Mouse (Mus musculus) kidney, postnatal 0 days (tissue): ENCODE results near the gene Zscan29. TPM values are rescaled to one million over a fixed set of nuclear protein-coding genes. Genes with fewer than 3 reads are reported as not detected.
"Not testable (repeated sequence)": the region's sequence is repeated elsewhere in the genome, so short reads cannot be mapped to it uniquely, and the experiment has no call there.

Experiments used
- ATAC-seq: fragments of 200-750 bp; cut with Nextera tagmentation; replicated peaks from 2 replicates; pipeline ENCODE4 v1.8.0; 2017; ENCODE audit warnings: low read depth, moderate number of reproducible peaks, moderate TSS enrichment, moderate library complexity; ENCODE audit not compliant: low FRiP score
- DNase-seq: peaks from one replicate; pipeline ENCODE4 v3.0.0-alpha.2; 2016; ENCODE audit warnings: low spot score
- H3K27ac ChIP-seq: fragments of 300-500 bp; sonication (generic); 2 replicates; pipeline ENCODE4 v1.5.1; 2014; ENCODE audit warnings: mild to moderate bottlenecking
- H3K27me3 ChIP-seq: fragments of 300-500 bp; sonication (generic); 2 replicates; pipeline ENCODE4 v1.6.1; 2014; ENCODE audit warnings: low read length, mixed read lengths; ENCODE audit not compliant: insufficient read depth
- H3K36me3 ChIP-seq: fragments of 300-500 bp; sonication (generic); 2 replicates; pipeline ENCODE4 v1.6.1; 2014; ENCODE audit warnings: low read length, mixed read lengths; ENCODE audit not compliant: insufficient read depth
- H3K4me1 ChIP-seq: fragments of 300-500 bp; sonication (generic); replicated peaks from 2 replicates; pipeline ENCODE4 v1.6.1; 2014; ENCODE audit warnings: antibody characterized with exemption, low read length, mixed read lengths; ENCODE audit not compliant: insufficient read depth
- H3K4me2 ChIP-seq: fragments of 300-500 bp; sonication (generic); 2 replicates; pipeline ENCODE4 v1.6.1; 2014; ENCODE audit warnings: mild to moderate bottlenecking, low read length, moderate library complexity, mixed read lengths
- H3K4me3 ChIP-seq: fragments of 300-500 bp; sonication (generic); replicated peaks from 2 replicates; pipeline ENCODE4 v1.5.1; 2014; ENCODE audit warnings: low read depth, low read length
- H3K9ac ChIP-seq: fragments of 300-500 bp; sonication (generic); 2 replicates; pipeline ENCODE4 v1.6.1; 2014; ENCODE audit warnings: low read depth, low read length
- H3K9me3 ChIP-seq: fragments of 300-500 bp; sonication (generic); replicated peaks from 2 replicates; pipeline ENCODE4 v1.6.1; 2016; ENCODE audit warnings: low read length, inconsistent platforms, mixed read lengths
- CTCF ChIP-seq: IDR thresholded peaks from 2 replicates; pipeline ENCODE4 v1.5.1; 2016; ENCODE audit warnings: antibody characterized with exemption, low read depth, mild to moderate bottlenecking, moderate library complexity
- WGBS: fragments of 180-500 bp; shearing (Covaris S2); extraction: QIAGEN DNeasy Blood & Tissue Kit; methylation state at CpG from one replicate; pipeline ENCODE4 v1.1.7; 2014; 5-methylcytosine and 5-hydroxymethylcytosine counted together
- polyA plus RNA-seq: library from polyadenylated mRNA; unstranded; fragments of >200 nt; fragmentation: Nextera tagmentation; extraction: Ambion mirVana; gene quantifications from 2 replicates; pipeline ENCODE4 v1.2.1, GENCODE M21; 2015

The Zscan29 gene
- polyA plus RNA-seq, 1 experiment from 2014 or later = 10.6 TPM

DNA sequence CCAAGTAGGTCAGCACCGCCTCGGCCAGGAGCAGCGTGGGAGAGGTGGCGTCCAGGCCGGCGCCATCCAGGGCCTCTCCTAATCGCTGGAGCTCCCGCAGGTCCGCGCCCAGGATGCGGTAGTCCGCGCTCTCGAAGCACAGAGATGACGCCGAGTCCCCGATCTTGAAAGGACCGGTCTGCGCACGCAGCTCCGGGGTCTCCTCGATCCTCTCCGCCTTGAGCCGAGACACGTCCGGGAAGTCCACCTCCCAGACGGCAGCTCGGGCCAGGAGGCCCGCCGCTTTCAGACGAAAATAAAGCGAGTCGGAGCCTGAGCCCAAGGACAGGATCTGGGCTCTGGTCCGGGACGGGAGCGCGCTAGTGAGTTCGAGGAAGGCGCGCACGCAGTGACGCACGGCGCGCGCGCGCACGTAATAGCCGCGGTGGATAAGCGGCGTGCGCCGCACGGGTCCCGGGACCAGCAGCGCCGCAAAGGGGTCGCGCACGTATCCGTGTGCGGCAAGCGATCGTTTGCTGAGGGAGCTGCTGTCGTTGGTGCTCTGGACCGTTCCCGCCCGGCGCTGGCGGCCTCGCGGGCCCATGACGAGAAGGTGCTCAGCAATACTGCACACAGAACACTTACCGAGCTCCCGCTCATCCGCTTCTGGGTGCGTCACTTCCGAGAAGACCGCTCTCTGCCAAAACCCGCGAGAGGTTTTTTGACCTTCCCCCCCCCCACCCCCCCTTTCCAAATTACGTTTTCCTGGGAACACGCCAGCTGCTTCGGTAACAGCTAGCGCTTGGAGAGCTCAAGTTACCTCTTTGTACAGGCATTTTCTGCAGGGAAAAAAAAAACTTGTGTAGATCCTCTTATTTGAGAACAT lies 30.7 kb downstream of the Zscan29 start, which contains the start of the genes Adal and Lcmt2:
Gene Adal (plus strand): TSS at position 411 of the 865 bp plus-strand sequence.
Gene Lcmt2 (minus strand): TSS at position 636 of the 865 bp plus-strand sequence.
- peak; percentile 92 for ATAC-seq
- peak within 1 kb of the TSS; percentile 84 for H3K9ac ChIP-seq

DNA sequence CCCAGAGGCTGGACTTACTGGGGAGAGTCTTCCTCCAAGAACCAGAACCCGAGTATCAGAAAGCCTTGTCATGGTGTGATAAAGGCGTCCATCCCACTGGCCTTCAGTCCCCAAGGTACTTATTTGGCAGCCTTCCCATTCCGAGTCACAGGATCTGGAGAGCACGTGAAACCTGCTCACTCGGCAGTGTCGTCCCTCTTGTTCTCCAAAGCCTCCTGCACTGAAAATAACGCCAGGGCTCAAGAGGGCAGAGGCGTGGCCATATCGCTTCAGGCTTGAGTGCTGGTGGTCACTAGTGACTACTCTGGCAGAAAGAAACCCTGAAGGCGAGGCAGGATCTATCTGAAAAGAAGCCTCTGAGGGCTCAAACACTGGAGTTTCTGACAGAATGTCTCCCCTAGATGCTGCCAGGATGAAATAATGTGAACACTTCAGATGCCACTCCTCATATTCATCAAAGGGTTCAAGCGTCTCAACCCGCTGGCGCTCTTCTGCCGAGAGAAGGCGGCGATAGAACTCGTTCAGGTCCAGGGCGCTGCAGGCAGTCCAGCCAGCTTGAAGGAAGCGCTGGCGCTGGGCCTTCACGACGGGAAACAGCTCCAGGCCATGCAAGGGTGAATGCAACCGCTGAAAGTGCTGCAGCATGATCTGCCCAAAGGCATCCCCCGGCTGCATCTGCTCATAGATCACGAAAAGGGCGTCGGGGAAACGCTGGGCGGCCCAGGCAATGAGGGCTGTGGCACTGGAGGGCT lies 31.5 kb downstream of the Zscan29 start:
- ATAC-seq = peak; percentile 40
- Histone ChIP-seq H3K4me1 (0 out of 2 replicates have a peak, but pooled peaks cover 5% of the 10 kb centered on the region), H3K27ac (peak overlapping the region; percentile 98), H3K9me3 (no peaks in the 10 kb centered on the region), H3K36me3 (0 out of 2 replicates have a peak, but pooled peaks cover 2% of the 10 kb centered on the region), H3K4me2 (peak overlapping the region; percentile 86), H3K4me3 (peak overlapping the region; percentile 65), H3K9ac (peak overlapping the region; percentile 84), H3K27me3 (no peaks in the 10 kb centered on the region)
- no peak for TF ChIP-seq CTCF
- peak; percentile 47 for DNase-seq
- WGBS = 43% methylated on average over 29 of the region's 29 CpGs

More for the DNA sequence above, 30.7 kb downstream of the Zscan29 start, which contains the start of the genes Adal and Lcmt2:
- no peaks in the 10 kb centered on the region for H3K9me3 ChIP-seq
- peak within 1 kb of the TSS; percentile 98 for H3K27ac ChIP-seq
- no peaks in the 10 kb centered on the region for H3K27me3 ChIP-seq
- 0 out of 2 replicates have a peak, but pooled peaks cover 6% of the 10 kb centered on the region for H3K36me3 ChIP-seq
- 0 out of 2 replicates have a peak, but pooled peaks have one; percentile 1 for TF ChIP-seq CTCF
- DNase-seq = peak; percentile 94
- H3K4me2 ChIP-seq = peak within 1 kb of the TSS; percentile 86
- under 1% methylated on average over 84 of the region's 87 CpGs for WGBS
- H3K4me1 ChIP-seq = 0 out of 2 replicates have a peak, but pooled peaks cover 5% of the 10 kb centered on the region
- peak within 1 kb of the TSS; percentile 65 for H3K4me3 ChIP-seq

DNA sequence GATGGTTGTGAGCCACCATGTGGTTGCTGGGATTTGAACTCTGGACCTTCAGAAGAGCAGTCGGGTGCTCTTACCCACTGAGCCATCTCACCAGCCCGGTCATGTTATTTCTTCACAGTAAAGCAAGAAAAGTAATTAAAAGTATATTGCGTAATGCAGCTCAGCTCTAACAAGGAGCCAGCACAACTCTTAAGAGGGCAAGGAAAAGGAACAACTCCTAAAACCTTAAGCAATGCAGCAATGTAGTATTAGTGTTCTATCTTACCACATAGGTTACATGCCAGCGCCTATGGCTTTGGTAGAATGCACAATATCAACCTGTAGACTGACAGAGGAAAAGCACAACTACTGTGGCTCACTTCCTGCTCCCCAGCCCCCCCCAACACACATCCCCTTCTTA lies 33.6 kb downstream of the Zscan29 start:
- DNase-seq = no peak
- H3K4me2 ChIP-seq = 0 out of 2 replicates have a peak overlapping the region, but pooled peaks have one; percentile 86

DNA sequence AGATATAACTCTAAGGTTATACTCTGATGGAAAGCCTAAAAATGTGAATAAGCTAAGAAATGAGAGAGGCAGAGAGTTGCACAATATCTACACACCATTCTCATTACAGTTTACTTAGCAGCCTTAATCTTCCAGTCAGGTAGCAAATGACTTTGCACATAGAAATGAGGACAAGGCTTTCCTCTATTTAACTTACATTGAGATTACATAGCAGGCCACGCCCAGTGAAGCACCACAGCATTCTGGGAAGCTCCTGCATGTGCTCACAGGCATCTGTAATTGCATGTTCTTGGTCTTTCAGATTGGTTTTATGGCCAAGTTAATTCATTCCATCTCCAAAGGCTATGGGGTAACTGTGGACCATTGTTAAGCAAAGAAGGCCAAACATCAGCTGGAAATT lies 38.1 kb downstream of the Zscan29 start:
- Histone ChIP-seq H3K9me3 (no peaks in the 10 kb centered on the region), H3K36me3 (no peaks in the 10 kb centered on the region), H3K4me3 (no peak overlapping the region), H3K4me2 (no peak overlapping the region), H3K27ac (no peak overlapping the region), H3K9ac (no peak overlapping the region), H3K27me3 (no peaks in the 10 kb centered on the region), H3K4me1 (no peaks in the 10 kb centered on the region)
- ATAC-seq = no peak
- no peak for DNase-seq
- WGBS = 74% methylated on average over 1 of the region's 1 CpGs
- no peak for TF ChIP-seq CTCF

More for the DNA sequence above, 33.6 kb downstream of the Zscan29 start:
- no peak for TF ChIP-seq CTCF
- no peak for ATAC-seq
- no peak overlapping the region for H3K27ac ChIP-seq
- no peak overlapping the region for H3K9ac ChIP-seq
- no peaks in the 10 kb centered on the region for H3K9me3 ChIP-seq
- WGBS = 88% methylated on average over 4 of the region's 4 CpGs
- no peaks in the 10 kb centered on the region for H3K36me3 ChIP-seq
- no peak overlapping the region for H3K4me3 ChIP-seq
- H3K27me3 ChIP-seq = no peaks in the 10 kb centered on the region
- 0 out of 2 replicates have a peak, but pooled peaks cover 5% of the 10 kb centered on the region for H3K4me1 ChIP-seq

DNA sequence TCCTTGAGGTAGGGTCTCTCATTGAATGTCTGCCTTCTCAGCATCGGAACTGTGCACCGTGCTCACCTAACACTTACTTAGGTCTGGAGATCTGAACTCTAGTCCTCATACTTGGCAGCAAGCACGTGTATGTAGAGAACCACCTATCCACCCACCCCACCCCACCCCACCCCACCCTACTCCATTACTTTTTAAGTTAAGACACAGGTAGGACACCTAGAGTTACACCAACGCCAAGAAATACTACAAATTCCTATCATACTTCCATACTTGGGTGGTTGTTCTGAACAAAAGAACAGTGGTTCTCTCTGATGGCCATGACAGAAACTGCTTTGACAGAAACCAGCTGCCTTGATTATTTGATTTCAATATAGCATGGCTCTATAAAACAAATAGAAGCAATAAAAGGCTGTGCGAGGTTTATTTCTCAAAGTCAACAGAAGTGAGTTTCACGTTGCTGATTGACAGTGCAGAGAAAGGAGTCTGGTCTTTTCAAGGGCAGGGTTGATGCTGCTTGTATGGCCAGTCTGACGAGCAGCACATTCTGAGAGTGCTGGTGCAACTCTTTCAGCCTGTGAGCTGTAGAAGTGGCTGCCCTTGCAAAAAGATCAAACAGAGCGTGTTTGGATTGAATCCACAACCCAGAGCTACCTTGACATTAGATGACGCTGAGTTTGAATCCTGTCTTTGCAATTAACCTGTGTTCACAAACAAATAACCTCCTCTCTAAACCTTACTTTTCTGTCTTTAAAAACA lies 41.9 kb downstream of the Zscan29 start:
- no peak overlapping the region for H3K27ac ChIP-seq
- no peak for DNase-seq
- TF ChIP-seq CTCF = no peak
- H3K27me3 ChIP-seq = no peaks in the 10 kb centered on the region
- H3K4me2 ChIP-seq = no peak overlapping the region
- no peaks in the 10 kb centered on the region for H3K9me3 ChIP-seq
- 53% methylated on average over 9 of the region's 9 CpGs for WGBS
- ATAC-seq = no peak
- H3K4me3 ChIP-seq = no peak overlapping the region
- H3K4me1 ChIP-seq = no peaks in the 10 kb centered on the region
- H3K9ac ChIP-seq = no peak overlapping the region
- no peaks in the 10 kb centered on the region for H3K36me3 ChIP-seq

DNA sequence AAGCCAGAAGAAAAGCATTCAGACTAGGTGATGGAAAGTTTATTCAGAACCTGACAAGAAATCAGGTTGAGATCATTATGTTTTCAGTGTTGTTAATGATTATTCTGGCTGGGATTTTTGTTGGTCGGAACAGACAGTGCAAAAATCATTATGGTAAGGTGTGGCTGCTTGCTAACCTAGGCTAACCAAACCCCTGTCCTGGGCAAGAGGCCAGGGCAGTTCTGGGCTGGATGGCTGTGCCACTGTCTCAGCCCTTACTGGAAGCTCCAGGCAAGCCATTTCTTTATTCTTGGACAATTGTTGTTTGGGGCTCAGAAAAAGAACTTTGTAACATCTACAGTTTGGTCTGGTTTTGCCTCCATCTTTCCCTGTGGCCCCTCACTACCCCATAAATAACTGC lies 43.4 kb downstream of the Zscan29 start:
- Histone ChIP-seq H3K4me1 (no peaks in the 10 kb centered on the region), H3K27ac (no peak overlapping the region), H3K9ac (no peak overlapping the region), H3K36me3 (no peaks in the 10 kb centered on the region), H3K4me3 (no peak overlapping the region), H3K9me3 (no peaks in the 10 kb centered on the region), H3K4me2 (no peak overlapping the region), H3K27me3 (no peaks in the 10 kb centered on the region)
- WGBS = 58% methylated on average over 1 of the region's 1 CpGs
- no peak for DNase-seq
- ATAC-seq = no peak
- TF ChIP-seq CTCF = no peak

DNA sequence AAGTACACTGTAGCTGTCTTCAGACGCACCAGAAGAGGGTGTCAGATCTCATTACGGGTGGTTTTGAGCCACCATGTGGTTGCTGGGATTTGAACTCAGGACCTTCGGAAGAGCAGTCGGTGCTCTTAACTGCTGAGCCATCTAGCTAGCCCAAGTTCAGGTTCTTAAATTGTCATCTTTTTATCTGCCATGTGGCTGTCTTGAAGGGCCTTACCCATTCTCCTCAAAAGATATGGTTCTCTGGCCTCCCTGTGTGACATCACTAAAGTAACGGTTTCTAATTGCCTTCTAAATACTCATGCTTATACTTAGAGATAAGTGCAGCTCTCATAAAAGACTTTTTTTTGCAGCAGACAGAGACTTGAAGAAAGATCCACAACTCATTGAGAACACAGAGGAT lies 44.6 kb downstream of the Zscan29 start:
- not testable (repeated sequence) for H3K36me3 ChIP-seq, H3K9me3 ChIP-seq, DNase-seq, H3K9ac ChIP-seq, H3K27ac ChIP-seq, H3K27me3 ChIP-seq, H3K4me3 ChIP-seq, ATAC-seq, H3K4me2 ChIP-seq, H3K4me1 ChIP-seq
- 92% methylated on average over 5 of the region's 5 CpGs for WGBS
